Mouse (Mus musculus) kidney, adult 18-20 months (tissue): ENCODE measurements around the gene Ankrd27.

Source experiments
- DNase-seq: peaks from one replicate; pipeline ENCODE4 v3.0.0; 2021

The Ankrd27 gene

GRCm38 (mm10) chr7:35584068-35584785 is 1.8 kb upstream of the Ankrd27 start:
- DNase-seq = no peak

GRCm38 (mm10) chr7:35584786-35585190 is 1.3 kb upstream of the Ankrd27 start:
- peak; percentile 58 for DNase-seq

- DNase-seq = peak; percentile 65
Observed at GRCm38 (mm10) chr7:35585191-35586054, 621 bp upstream of the Ankrd27 start, which contains the start of gene Rgs9bp. Rgs9bp (minus strand) TSS chr7:35585582.

- DNase-seq = no peak
Observed at GRCm38 (mm10) chr7:35586906-35587445, 932 bp downstream of the Ankrd27 start.

DNA sequence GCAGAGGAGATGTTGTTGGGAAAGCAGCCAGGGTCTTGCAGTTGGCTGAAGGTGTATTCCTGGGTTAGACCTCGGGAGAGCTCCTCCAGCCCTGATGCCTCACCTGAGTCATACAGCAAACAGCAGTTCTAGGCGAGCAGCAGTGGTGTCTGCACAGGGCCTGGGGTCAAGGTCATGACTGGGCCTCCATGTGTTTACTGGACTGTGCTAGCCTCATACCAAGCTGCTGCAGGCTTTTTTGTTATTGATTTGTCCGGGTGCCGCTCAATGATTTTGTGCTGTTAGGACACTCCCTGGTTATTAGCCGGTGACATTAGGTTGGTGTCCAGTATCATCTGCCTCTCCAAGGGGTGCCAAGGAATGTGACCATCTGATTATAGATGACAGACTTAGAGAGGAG is 1.7 kb downstream of the Ankrd27 start:
- DNase-seq = no peak

- no peak for DNase-seq
Observed at GRCm38 (mm10) chr7:35588680-35589428, 2.8 kb downstream of the Ankrd27 start.

- DNase-seq = no peak
Observed at GRCm38 (mm10) chr7:35589485-35589884, 3.4 kb downstream of the Ankrd27 start.

DNA sequence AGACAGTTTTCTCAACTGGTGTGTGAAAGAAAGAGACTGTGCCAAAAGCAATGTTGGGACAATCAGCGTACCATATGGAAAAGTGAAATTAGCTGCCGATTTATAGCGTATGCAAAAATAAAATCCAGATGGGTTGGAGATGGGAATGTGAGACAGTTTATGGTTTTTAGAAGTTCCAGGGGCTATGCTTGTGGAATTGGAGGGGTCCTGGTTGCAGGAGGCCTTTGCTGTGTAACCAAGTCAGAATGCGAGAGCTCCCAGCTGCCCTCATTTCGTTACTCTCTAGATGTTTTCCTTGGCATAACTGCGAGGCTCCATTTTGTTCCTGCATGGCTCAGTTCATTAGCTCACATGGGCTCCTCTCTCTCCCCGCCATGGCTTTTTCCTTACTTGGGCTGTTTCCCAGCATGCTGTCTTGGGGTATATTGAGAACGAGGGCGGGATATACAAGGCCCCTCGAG is 4.7 kb downstream of the Ankrd27 start:
- DNase-seq = no peak

DNA sequence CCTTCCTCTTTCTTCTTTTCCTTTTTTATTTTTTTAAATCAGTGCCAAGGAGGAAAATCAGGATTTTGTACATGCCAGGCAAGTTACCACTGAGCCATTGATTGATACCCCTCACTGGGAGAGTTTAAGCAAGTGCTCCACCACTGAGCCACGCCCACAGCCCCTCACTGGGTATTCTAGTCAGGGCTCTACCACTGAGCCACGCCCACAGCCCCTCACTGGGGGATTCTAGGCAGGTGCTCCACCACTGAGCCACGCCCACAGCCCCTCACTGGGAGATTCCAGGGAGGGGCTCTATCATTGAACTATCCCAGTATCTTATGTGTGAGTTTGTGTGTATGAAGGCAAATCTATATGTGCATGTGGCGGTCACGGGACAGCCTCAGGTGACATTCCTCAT is 8.3 kb downstream of the Ankrd27 start:
- no peak for DNase-seq

- DNase-seq = no peak
Observed at GRCm38 (mm10) chr7:35599492-35599891, 13.4 kb downstream of the Ankrd27 start.

DNA sequence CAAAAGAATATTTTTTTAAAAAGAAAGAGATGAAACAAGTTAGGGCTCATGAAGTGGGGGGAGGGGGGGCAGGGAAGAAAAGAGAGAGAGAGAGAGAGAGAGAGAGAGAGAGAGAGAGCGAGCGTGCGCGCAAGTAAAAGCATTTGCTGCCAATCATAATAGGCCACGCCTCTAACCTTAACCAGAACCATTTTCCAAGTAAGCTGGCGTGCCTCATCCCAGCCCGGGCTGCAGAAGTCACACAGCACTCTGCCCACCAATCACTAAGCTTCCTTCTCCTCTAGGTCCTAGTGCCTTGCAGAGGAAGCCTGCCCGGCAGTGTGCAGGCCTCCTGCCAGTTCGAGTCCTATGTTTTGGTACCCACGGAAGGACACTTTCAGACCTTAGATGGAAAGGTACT is 14.0 kb downstream of the Ankrd27 start:
- DNase-seq = no peak

DNA sequence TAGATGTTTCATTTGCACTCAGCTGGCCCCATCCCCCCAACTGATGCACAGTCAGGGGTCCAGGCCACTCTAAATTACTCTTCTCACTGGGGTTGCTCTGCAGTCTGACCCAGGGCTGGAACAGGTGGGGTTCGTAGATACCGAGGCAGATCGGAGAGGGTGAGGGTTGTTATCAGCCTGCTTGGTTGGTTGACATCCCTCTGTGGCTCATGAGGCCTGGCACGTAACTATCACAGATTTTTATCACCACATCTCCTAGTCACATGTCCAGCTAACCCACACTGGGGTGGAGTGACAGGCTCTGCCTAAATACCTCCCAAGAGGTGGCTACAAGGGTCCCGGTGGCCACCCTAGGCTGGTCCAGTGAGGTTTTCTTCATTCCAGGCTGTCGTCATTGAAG is 15.1 kb downstream of the Ankrd27 start:
- no peak for DNase-seq

DNA sequence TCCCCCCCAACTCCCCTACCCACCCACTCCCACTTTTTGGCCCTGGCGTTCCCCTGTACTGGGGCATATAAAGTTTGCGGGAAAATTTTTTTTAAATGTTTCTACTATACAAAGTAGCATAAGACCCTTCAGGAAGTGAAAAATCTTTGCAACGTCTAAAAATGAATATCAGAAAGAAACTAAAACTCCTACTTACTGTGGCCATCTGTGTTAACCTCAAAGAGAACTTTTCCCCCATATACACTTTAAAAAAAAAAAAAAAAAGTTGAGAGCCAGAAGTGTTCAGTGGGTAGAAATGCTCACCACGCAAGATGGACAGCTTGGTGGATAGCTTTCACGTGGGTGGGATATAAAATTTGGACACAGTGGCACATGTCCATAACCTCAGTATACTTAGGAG is 16.7 kb downstream of the Ankrd27 start:
- no peak for DNase-seq

DNA sequence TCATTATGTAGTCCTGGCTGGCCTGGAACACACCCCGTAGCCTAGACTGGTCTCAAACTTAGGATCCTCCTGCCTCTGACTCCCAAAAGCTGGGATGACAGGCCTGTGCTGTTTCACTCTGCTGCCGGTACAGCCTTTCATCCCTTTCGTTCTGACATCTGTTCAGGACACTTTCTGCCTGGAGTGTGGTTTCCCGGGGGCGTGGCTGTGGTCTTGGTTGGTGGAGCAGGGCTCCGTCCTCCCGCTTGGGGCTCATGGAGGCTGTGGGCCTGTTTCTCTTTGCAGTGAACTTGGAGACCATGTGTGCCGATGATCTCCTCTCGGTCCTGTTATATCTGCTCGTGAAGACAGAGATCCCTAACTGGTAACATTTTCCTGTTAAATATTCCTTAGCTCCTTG is 20.8 kb downstream of the Ankrd27 start:
- DNase-seq = no peak

DNA sequence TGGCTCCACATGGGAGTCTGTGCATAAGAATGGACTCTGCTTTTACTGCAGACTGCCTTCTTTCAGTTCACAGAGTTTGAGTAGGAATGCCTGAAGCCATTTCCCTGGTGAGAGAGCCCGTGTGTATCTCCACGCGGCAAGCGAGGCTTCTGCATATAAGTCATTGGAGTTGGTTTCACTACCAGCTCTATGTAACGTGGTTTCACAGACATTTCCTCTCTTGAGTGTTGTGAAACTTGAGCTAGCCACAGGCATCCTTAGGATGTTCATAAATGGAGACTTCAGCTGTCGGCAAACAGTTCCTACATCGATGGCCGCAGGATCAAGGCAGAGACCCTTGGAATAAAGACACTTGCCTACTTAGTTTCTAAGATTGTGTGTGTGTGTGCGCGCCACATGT is 23.2 kb downstream of the Ankrd27 start:
- DNase-seq = no peak

DNA sequence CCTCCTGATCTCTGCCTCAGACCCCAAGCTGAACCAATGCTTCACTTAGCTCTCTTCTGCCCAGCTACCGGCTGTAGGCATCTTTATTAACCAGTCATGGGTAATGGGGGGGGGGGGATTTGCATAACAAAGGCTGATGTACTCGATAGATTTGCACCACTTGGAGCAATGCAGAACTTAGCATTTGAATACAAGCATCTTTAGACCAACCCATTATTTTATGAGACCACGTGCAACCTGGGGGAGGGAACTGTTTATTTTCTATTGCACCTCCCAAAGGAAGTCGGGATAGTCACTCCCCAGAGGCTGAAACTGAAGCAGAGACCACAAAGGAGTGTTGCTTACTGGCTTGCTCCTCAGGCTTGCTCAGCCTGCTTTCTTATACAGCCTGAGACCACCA is 31.5 kb downstream of the Ankrd27 start:
- no peak for DNase-seq

DNA sequence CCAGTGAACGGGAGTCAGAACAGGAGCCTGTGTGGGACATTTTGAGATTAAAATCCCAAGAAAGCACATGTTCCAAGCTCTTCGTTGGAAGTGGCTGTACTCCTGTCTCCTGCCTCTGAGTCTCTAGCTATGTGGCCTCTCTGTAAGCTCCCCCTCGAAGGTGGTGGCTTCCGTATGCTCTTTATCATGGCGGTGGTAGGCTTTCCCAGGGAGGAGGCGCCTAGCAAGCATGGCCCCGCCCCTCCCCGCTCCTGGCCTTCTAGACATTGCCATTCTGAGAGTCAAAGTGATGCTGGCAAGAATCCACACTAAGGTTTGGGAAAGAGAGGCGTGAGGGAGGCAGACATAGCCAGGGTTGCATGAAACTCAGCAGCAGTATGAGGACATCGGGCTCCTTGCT is 36.6 kb downstream of the Ankrd27 start:
- no peak for DNase-seq

DNA sequence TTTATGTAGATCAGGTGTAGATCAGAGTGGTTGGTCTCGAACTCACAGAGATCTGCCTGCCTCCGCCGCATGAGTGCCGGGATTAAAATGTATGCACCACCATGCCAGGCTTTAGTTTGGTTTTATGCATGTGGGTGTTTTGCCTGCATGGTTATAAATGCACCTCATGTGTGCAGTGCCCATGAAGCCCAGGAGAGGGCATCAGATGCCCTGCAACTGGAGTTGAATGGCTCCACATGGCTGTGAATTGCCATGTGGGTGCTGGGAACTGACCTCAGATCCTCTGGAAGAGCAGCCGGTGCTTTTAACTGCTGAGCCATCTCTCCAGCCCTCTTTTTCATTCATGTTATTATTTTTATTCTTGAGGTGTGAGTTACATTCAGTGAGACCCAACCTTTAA is 40.0 kb downstream of the Ankrd27 start:
- DNase-seq = no peak

- no peak for DNase-seq
Observed at GRCm38 (mm10) chr7:35627371-35627770, 41.3 kb downstream of the Ankrd27 start.

DNA sequence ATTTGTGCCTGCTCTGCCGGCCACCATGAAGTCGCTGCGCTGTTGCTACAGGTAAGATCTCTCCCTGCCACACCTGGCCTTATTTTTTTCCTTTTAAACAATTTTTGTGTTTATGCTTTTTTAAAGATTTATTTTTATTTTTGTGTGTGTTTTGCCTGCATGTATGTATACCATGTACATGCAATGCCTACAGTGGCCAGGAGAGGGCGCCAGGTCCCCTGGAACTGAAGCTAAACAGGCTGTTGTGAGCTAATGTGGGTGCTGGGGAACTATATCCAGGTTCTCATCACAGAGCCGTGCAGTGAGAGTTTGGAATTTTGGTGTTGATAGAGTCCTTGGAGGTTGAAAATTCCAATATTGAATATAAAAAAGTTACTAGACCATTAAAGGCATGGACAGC is 42.5 kb downstream of the Ankrd27 start:
- peak; percentile 45 for DNase-seq

GRCm38 (mm10) chr7:35636229-35636628 is 50.2 kb downstream of the Ankrd27 start:
- peak; percentile 30 for DNase-seq

- no peak for DNase-seq
Observed at GRCm38 (mm10) chr7:35636874-35637273, 50.8 kb downstream of the Ankrd27 start.

- DNase-seq = no peak
Observed at GRCm38 (mm10) chr7:35640072-35640471, 54.0 kb downstream of the Ankrd27 start.
